Mouse (Mus musculus) spleen, postnatal 10 days (tissue): ENCODE measurements around the gene Aamp.

Source experiments
- DNase-seq, 2 experiments: peaks; one replicate each; pipeline ENCODE4 v3.0.0; 2021 to 2022; ENCODE audit warnings: low spot score in 2 of 2

The Aamp gene

GRCm38 (mm10) chr1:74300347-74301110, 16.0 kb upstream of the Aamp start:
- no peak for DNase-seq

- DNase-seq = no peak
Measured at GRCm38 (mm10) chr1:74298996-74299395, 14.5 kb upstream of the Aamp start.

GRCm38 (mm10) chr1:74298157-74298750, 13.7 kb upstream of the Aamp start:
- DNase-seq = no peak

- DNase-seq = no peak
Measured at GRCm38 (mm10) chr1:74297269-74297668, 12.7 kb upstream of the Aamp start.

GRCm38 (mm10) chr1:74296477-74296876, 11.9 kb upstream of the Aamp start:
- no peak for DNase-seq

- DNase-seq = peak; percentile 48 to 64
Measured at GRCm38 (mm10) chr1:74295456-74296171, 11.1 kb upstream of the Aamp start.

GRCm38 (mm10) chr1:74294733-74295455, 10.4 kb upstream of the Aamp start:
- peak in 1 of 2 experiments; percentile 32 for DNase-seq

- DNase-seq = no peak
Measured at GRCm38 (mm10) chr1:74294090-74294643, 9.6 kb upstream of the Aamp start.

- DNase-seq = no peak
Measured at GRCm38 (mm10) chr1:74293306-74293960, 8.9 kb upstream of the Aamp start.

- DNase-seq = no peak
Measured at GRCm38 (mm10) chr1:74292331-74293020, 7.9 kb upstream of the Aamp start.

- DNase-seq = no peak
Measured at GRCm38 (mm10) chr1:74290141-74290540, 5.6 kb upstream of the Aamp start.

- no peak for DNase-seq
Measured at GRCm38 (mm10) chr1:74289740-74290139, 5.2 kb upstream of the Aamp start.

GRCm38 (mm10) chr1:74289248-74289647, 4.7 kb upstream of the Aamp start:
- DNase-seq = no peak

- DNase-seq = no peak
Measured at GRCm38 (mm10) chr1:74288327-74288726, 3.8 kb upstream of the Aamp start.

GRCm38 (mm10) chr1:74286869-74287607, 2.5 kb upstream of the Aamp start:
- DNase-seq = peak in 1 of 2 experiments; percentile 23

GRCm38 (mm10) chr1:74285212-74286010, 873 bp upstream of the Aamp start:
- no peak for DNase-seq

- peak in 1 of 2 experiments; percentile 67 for DNase-seq
Measured at GRCm38 (mm10) chr1:74283686-74284463, 663 bp downstream of the Aamp start.
